Mouse (Mus musculus): ENCODE data around the gene Olfr982. TPM values are rescaled to one million over a fixed set of nuclear protein-coding genes. Genes with fewer than 3 reads are reported as not detected.

Olfr982 gene
- total and polyA plus RNA-seq, 3 experiments = 0.04 TPM; not detected in 2

- H3K9ac ChIP-seq (ENCODE audit: control insufficient read depth, low read depth, low read length, poor library complexity, severe bottlenecking) = no peak within 1 kb of the TSS
- no peak for DNase-seq (ENCODE audit: low read depth, low spot score)
- H3K36me3 ChIP-seq (ENCODE audit: control insufficient read depth in 1 of 2, insufficient read depth in 2 of 2, low read length in 2 of 2) = no peaks in the 10 kb centered on the region
- no peaks in the 10 kb centered on the region for H3K79me2 ChIP-seq (ENCODE audit: control insufficient read depth, insufficient read depth, low read length, poor library complexity)
- H3K4me3 ChIP-seq (ENCODE audit: control insufficient read depth in 1 of 2, insufficient read depth in 1 of 2, low read depth in 2 of 2, low read length in 2 of 2) = no peak within 1 kb of the TSS
- no peaks in the 10 kb centered on the region for H3K9me3 ChIP-seq (replicated peaks; ENCODE audit: insufficient read depth, low read length)
- H3K27ac ChIP-seq (ENCODE audit: control insufficient read depth, low read depth, low read length) = no peak within 1 kb of the TSS
- no peaks in the 10 kb centered on the region for H3K27me3 ChIP-seq (ENCODE audit: control insufficient read depth in 1 of 2, insufficient read depth in 2 of 2, low read length in 2 of 2)
- H3K4me1 ChIP-seq (ENCODE audit: control insufficient read depth in 1 of 2, insufficient read depth in 2 of 2, low read length in 2 of 2) = no peaks in the 10 kb centered on the region
- TF ChIP-seq CHD2 (IDR thresholded peaks at IDR 0.05; ENCODE audit: low read length) = no peak
Observed at GRCm38 (mm10) chr9:40093495-40093894, 19.9 kb downstream of the Olfr982 start, which contains the start of gene Olfr983. Gene Olfr983 (minus strand): TSS chr9:40093595.

DNA sequence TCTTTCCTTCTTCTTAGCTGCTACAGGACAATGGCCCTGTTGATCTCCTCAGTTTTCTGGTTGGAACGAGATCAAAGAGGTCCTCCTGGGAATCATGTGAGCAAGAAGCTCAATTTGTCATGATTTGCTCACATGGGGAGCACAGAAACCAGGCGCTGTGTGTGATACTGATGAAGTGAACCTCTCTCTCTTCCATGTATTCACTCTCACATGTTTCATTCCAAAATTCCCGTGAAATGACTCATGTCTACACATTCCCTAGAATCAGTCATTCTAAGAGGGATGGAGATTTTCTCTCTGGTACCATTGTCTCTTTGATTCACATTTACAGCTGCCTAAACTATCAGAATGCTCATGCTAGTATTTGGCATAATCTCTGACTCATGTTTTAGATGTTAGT is 21.1 kb downstream of the Olfr982 start:
- H3K27me3 ChIP-seq (ENCODE audit: control insufficient read depth in 1 of 2, insufficient read depth in 2 of 2, low read length in 2 of 2) = no peaks in the 10 kb centered on the region
- H3K27ac ChIP-seq (ENCODE audit: control insufficient read depth, low read depth, low read length) = no peak overlapping the region
- DNase-seq (ENCODE audit: low read depth, low spot score) = no peak
- no peaks in the 10 kb centered on the region for H3K9me3 ChIP-seq (replicated peaks; ENCODE audit: insufficient read depth, low read length)
- no peak overlapping the region for H3K9ac ChIP-seq (ENCODE audit: control insufficient read depth, low read depth, low read length, poor library complexity, severe bottlenecking)
- no peak for TF ChIP-seq MAX (IDR thresholded peaks at IDR 0.05; ENCODE audit: low read length)
- no peak for TF ChIP-seq BHLHE40 (IDR thresholded peaks at IDR 0.05; ENCODE audit: borderline replicate concordance, low read depth, low read length)
- no peak for TF ChIP-seq E2F4 (IDR thresholded peaks at IDR 0.05; ENCODE audit: borderline replicate concordance, low read depth, low read length)
- no peak for TF ChIP-seq TAL1 (IDR thresholded peaks at IDR 0.05; ENCODE audit: low read length)
- TF ChIP-seq KAT2A (conservative IDR thresholded peaks at IDR 0.05; ENCODE audit: low read depth, low read length) = no peak
- no peak for TF ChIP-seq MYB (IDR thresholded peaks at IDR 0.05; ENCODE audit: low read depth, low read length)
- no peak for TF ChIP-seq GATA1 (IDR thresholded peaks at IDR 0.05; ENCODE audit: low read depth, low read length)
- no peak for TF ChIP-seq HCFC1 (IDR thresholded peaks at IDR 0.05; ENCODE audit: low read depth, low read length)
- no peak for TF ChIP-seq MAZ (IDR thresholded peaks at IDR 0.05; ENCODE audit: low read depth, low read length)
- no peak for TF ChIP-seq TBP (IDR thresholded peaks at IDR 0.05; ENCODE audit: low read depth, low read length)
- no peak for TF ChIP-seq MAFK (IDR thresholded peaks at IDR 0.05; ENCODE audit: borderline replicate concordance, low read depth, low read length)
- H3K4me3 ChIP-seq (ENCODE audit: control insufficient read depth in 1 of 2, insufficient read depth in 1 of 2, low read depth in 2 of 2, low read length in 2 of 2) = no peak overlapping the region
- H3K79me2 ChIP-seq (ENCODE audit: control insufficient read depth, insufficient read depth, low read length, poor library complexity) = no peaks in the 10 kb centered on the region
- H3K4me1 ChIP-seq (ENCODE audit: control insufficient read depth in 1 of 2, insufficient read depth in 2 of 2, low read length in 2 of 2) = no peaks in the 10 kb centered on the region
- H3K36me3 ChIP-seq (ENCODE audit: control insufficient read depth in 1 of 2, insufficient read depth in 2 of 2, low read length in 2 of 2) = no peaks in the 10 kb centered on the region

GRCm38 (mm10) chr9:40114106-40114505 is 40.5 kb downstream of the Olfr982 start, which contains the start of gene Olfr984:
Gene Olfr984 (minus strand): TSS chr9:40114206.
- no peaks in the 10 kb centered on the region for H3K36me3 ChIP-seq (ENCODE audit: control insufficient read depth in 1 of 2, insufficient read depth in 2 of 2, low read length in 2 of 2)
- no peaks in the 10 kb centered on the region for H3K9me3 ChIP-seq (replicated peaks; ENCODE audit: insufficient read depth, low read length)
- DNase-seq (ENCODE audit: low read depth, low spot score) = no peak
- TF ChIP-seq RCOR1 (IDR thresholded peaks at IDR 0.05; ENCODE audit: low read depth, low read length) = no peak
- no peak for TF ChIP-seq EP300 (IDR thresholded peaks at IDR 0.05; ENCODE audit: low read depth in 1 of 2, low read length in 2 of 2)
- TF ChIP-seq USF1 (IDR thresholded peaks at IDR 0.05; ENCODE audit: low read depth, low read length) = no peak
- TF ChIP-seq MAX (IDR thresholded peaks at IDR 0.05; ENCODE audit: low read length) = no peak
- no peak for TF ChIP-seq GABPA (IDR thresholded peaks at IDR 0.05; ENCODE audit: low read depth, low read length)
- TF ChIP-seq POLR2AphosphoS5 (IDR thresholded peaks at IDR 0.05; ENCODE audit: borderline replicate concordance, low read depth, low read length) = no peak
- no peak for TF ChIP-seq NELFE (IDR thresholded peaks at IDR 0.05; ENCODE audit: low read depth, low read length)
- TF ChIP-seq ETS1 (IDR thresholded peaks at IDR 0.05; ENCODE audit: low read depth, low read length) = no peak
- TF ChIP-seq MYB (IDR thresholded peaks at IDR 0.05; ENCODE audit: low read depth, low read length) = no peak
- no peak for TF ChIP-seq ZMIZ1 (IDR thresholded peaks at IDR 0.05; ENCODE audit: low read depth, low read length)
- TF ChIP-seq MAZ (IDR thresholded peaks at IDR 0.05; ENCODE audit: low read depth, low read length) = no peak
- TF ChIP-seq TCF12 (IDR thresholded peaks at IDR 0.05; ENCODE audit: low read depth, low read length) = no peak
- TF ChIP-seq ZNF384 (IDR thresholded peaks at IDR 0.05; ENCODE audit: low read depth, low read length) = no peak
- no peak for TF ChIP-seq CHD1 (IDR thresholded peaks at IDR 0.05; ENCODE audit: low read depth, low read length)
- no peak for TF ChIP-seq MEF2A (IDR thresholded peaks at IDR 0.05; ENCODE audit: extremely low read depth, insufficient replicate concordance, low read depth, low read length, poor library complexity, severe bottlenecking)
- no peak for TF ChIP-seq ZKSCAN1 (IDR thresholded peaks at IDR 0.05; ENCODE audit: low read depth, low read length)
- no peak for TF ChIP-seq POLR2A (IDR thresholded peaks at IDR 0.05; ENCODE audit: control insufficient read depth in 1 of 2, insufficient read depth in 1 of 2, low read depth in 1 of 2, low read length in 2 of 2, poor library complexity in 1 of 2)
- no peaks in the 10 kb centered on the region for H3K4me1 ChIP-seq (ENCODE audit: control insufficient read depth in 1 of 2, insufficient read depth in 2 of 2, low read length in 2 of 2)
- H3K79me2 ChIP-seq (ENCODE audit: control insufficient read depth, insufficient read depth, low read length, poor library complexity) = no peaks in the 10 kb centered on the region
- no peak within 1 kb of the TSS for H3K4me3 ChIP-seq (ENCODE audit: control insufficient read depth in 1 of 2, insufficient read depth in 1 of 2, low read depth in 2 of 2, low read length in 2 of 2)
- no peak within 1 kb of the TSS for H3K27ac ChIP-seq (ENCODE audit: control insufficient read depth, low read depth, low read length)
- no peaks in the 10 kb centered on the region for H3K27me3 ChIP-seq (ENCODE audit: control insufficient read depth in 1 of 2, insufficient read depth in 2 of 2, low read length in 2 of 2)
- no peak within 1 kb of the TSS for H3K9ac ChIP-seq (ENCODE audit: control insufficient read depth, low read depth, low read length, poor library complexity, severe bottlenecking)
